Mouse (Mus musculus) brain, embryonic 14.5 days (tissue): ENCODE results near the gene Pam.

Experiments used
- CTCF ChIP-seq: fragments of 200-500 bp; IDR thresholded peaks from 2 replicates; pipeline ENCODE4 v1.5.1; 2012; ENCODE audit warnings: inconsistent platforms, mild to moderate bottlenecking, moderate library complexity, borderline replicate concordance; ENCODE audit not compliant: insufficient read depth, insufficient read length; ENCODE audit errors: extremely low read depth
- POLR2A ChIP-seq: fragments of 200-500 bp; IDR thresholded peaks from 2 replicates; pipeline ENCODE4 v1.6.1; 2012; ENCODE audit warnings: mild to moderate bottlenecking, inconsistent platforms, borderline replicate concordance; ENCODE audit not compliant: poor library complexity, insufficient read depth, insufficient read length, severe bottlenecking; ENCODE audit errors: extremely low read depth

DNA sequence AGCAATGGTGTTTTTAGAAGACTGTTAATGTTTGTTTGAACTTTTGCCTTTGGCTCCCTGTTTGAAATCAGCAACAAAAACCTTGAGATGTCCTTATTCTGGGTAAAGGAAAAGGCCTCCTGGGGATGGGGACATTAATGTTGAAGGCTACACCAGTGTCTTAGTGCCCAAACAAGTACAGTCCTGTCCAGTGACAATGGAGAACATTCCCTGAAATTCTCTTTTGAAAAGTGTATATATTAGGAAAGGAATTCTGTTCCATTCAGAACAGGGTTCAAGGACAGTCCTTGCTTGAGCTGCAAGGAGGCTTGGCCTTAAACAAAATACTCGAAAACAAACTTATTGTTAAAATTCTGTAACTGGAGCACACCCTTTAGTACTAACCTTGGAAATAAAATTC is 116.0 kb downstream of the Pam start:
- TF ChIP-seq CTCF (no peak), POLR2A (no peak)
